Mouse (Mus musculus) layer of hippocampus, postnatal 10 days (tissue): ENCODE measurements around the gene Vps52. TPM values are rescaled to one million over a fixed set of nuclear protein-coding genes. Genes with fewer than 3 reads are reported as not detected.
A peak's percentile ranks its signal among the peaks of the same experiment; 100 is the strongest.

ENCODE experiments used
- DNase-seq, 2 experiments: peaks; one replicate each; pipeline ENCODE4 v3.0.0; 2021; ENCODE audit warnings: low spot score in 2 of 2
- long read RNA-seq: library from polyadenylated mRNA; stranded (forward); transcript quantifications from one replicate; pipeline ENCODE4 v2.0.0, GENCODE M21; 2023
- total RNA-seq, 2 experiments: library from RNA; stranded (reverse); gene quantifications; 2 replicates each; pipeline ENCODE4 v1.2.3; 2021

Vps52 gene
- total RNA-seq, result 10 to 100 TPM; 80.4 to 81.7 TPM
- long read RNA-seq, transcript Vps52-201 (20 exons, 3,383 nt), result major isoform, 84 of 138 reads
- long read RNA-seq, partial matches to known transcripts, result 38 of 138 reads
- long read RNA-seq, other reads (novel, unspliced or antisense), result 16 of 138 reads

- peak; percentile 96 to 98 for DNase-seq
Measured at GRCm38 (mm10) chr17:33955555-33956214, at the start of gene Vps52, which contains the start of gene Rps18. Vps52 (plus strand) TSS chr17:33955812. Rps18 (minus strand) TSS chr17:33956001.

GRCm38 (mm10) chr17:33908331-33909076, 47.1 kb upstream of the Vps52 start:
- DNase-seq, result peak; percentile 61 to 69

- DNase-seq, result peak; percentile 97 to 99
Measured at GRCm38 (mm10) chr17:33909077-33909868, 46.3 kb upstream of the Vps52 start, which contains the start of gene Daxx. Daxx (plus strand) TSS chr17:33909414.

- peak in 1 of 2 experiments; percentile 47 for DNase-seq
Measured at GRCm38 (mm10) chr17:33909869-33910250, 45.8 kb upstream of the Vps52 start.

- no peak for DNase-seq
Measured at GRCm38 (mm10) chr17:33910346-33911051, 45.1 kb upstream of the Vps52 start.

- DNase-seq, result no peak
Measured at GRCm38 (mm10) chr17:33911052-33911812, 44.4 kb upstream of the Vps52 start.

GRCm38 (mm10) chr17:33911813-33912414, 43.7 kb upstream of the Vps52 start:
- no peak for DNase-seq

- DNase-seq, result no peak
Measured at GRCm38 (mm10) chr17:33913264-33913663, 42.3 kb upstream of the Vps52 start.

GRCm38 (mm10) chr17:33913905-33914304, 41.7 kb upstream of the Vps52 start:
- DNase-seq, result no peak

- DNase-seq, result peak in 1 of 2 experiments; percentile 12
Measured at GRCm38 (mm10) chr17:33914969-33915391, 40.6 kb upstream of the Vps52 start.

- DNase-seq, result peak; percentile 93 to 96
Measured at GRCm38 (mm10) chr17:33915671-33916250, 39.9 kb upstream of the Vps52 start, which contains the start of the genes Tapbp and Zbtb22. Tapbp (plus strand) TSS chr17:33915899. Zbtb22 (plus strand) TSS chr17:33915904.

- DNase-seq, result no peak
Measured at GRCm38 (mm10) chr17:33916294-33916693, 39.3 kb upstream of the Vps52 start.

GRCm38 (mm10) chr17:33916847-33917655, 38.6 kb upstream of the Vps52 start:
- peak in 1 of 2 experiments; percentile 20 for DNase-seq

- DNase-seq, result peak in 1 of 2 experiments; percentile 20
Measured at GRCm38 (mm10) chr17:33917656-33918292, 37.8 kb upstream of the Vps52 start.

GRCm38 (mm10) chr17:33918293-33919203, 37.1 kb upstream of the Vps52 start:
- DNase-seq, result no peak
